Mouse (Mus musculus): ENCODE results near the gene Ccdc28b. TPM values are rescaled to one million over a fixed set of nuclear protein-coding genes. Genes with fewer than 3 reads are reported as not detected.

Ccdc28b gene
- total RNA-seq, 1 experiment from 2014 or later, result 52.2 TPM

GRCm38 (mm10) chr4:129584884-129585608 lies 38.7 kb downstream of the Ccdc28b start:
- peak; percentile 90 for DNase-seq

GRCm38 (mm10) chr4:129584370-129584769 lies 39.4 kb downstream of the Ccdc28b start:
- DNase-seq, result no peak

- DNase-seq, result no peak
Measured at GRCm38 (mm10) chr4:129582251-129582650, 41.5 kb downstream of the Ccdc28b start.

GRCm38 (mm10) chr4:129580347-129580746 lies 43.4 kb downstream of the Ccdc28b start:
- DNase-seq, result no peak

GRCm38 (mm10) chr4:129578466-129578865 lies 45.3 kb downstream of the Ccdc28b start, which contains the start of gene Fam167b:
Gene Fam167b, minus strand, starts transcription at chr4:129578549.
- peak; percentile 27 for DNase-seq

GRCm38 (mm10) chr4:129577688-129578087 lies 46.1 kb downstream of the Ccdc28b start:
- DNase-seq, result no peak

GRCm38 (mm10) chr4:129576863-129577491 lies 46.8 kb downstream of the Ccdc28b start:
- peak; percentile 79 for DNase-seq

GRCm38 (mm10) chr4:129575171-129575844 lies 48.4 kb downstream of the Ccdc28b start:
- no peak for DNase-seq

GRCm38 (mm10) chr4:129573430-129573829 lies 50.3 kb downstream of the Ccdc28b start, which contains the start of gene Lck:
Gene Lck, minus strand, starts transcription at chr4:129573641.
- no peak for DNase-seq

GRCm38 (mm10) chr4:129573093-129573370 lies 50.7 kb downstream of the Ccdc28b start:
- DNase-seq, result no peak

- DNase-seq, result no peak
Measured at GRCm38 (mm10) chr4:129572236-129573092, 51.3 kb downstream of the Ccdc28b start.

GRCm38 (mm10) chr4:129571551-129572084 lies 52.1 kb downstream of the Ccdc28b start:
- no peak for DNase-seq

- DNase-seq, result no peak
Measured at GRCm38 (mm10) chr4:129570028-129570427, 53.7 kb downstream of the Ccdc28b start.

Other genes with a start within 250 kb of the Ccdc28b start
- gene Zbtb8a, start 245.8 kb downstream of the Ccdc28b start, total RNA-seq (2021), result 7.0 and 8.7 TPM in 2 replicates
- gene Zbtb8b, start 183.1 kb downstream of the Ccdc28b start, total RNA-seq (2021), result 0.18 and 0.48 TPM in 2 replicates
- gene Bsdc1, start 162.4 kb downstream of the Ccdc28b start, total RNA-seq (2021), result 70.2 and 81.0 TPM in 2 replicates
- gene Tssk3, start 132.9 kb downstream of the Ccdc28b start, total RNA-seq (2021), result not detected in 2 replicates
- gene Fam229a, start 132.8 kb downstream of the Ccdc28b start, total RNA-seq (2021), result not detected in 2 replicates
- 61.0 and 68.3 TPM in 2 replicates for gene Marcksl1, start 110.4 kb downstream of the Ccdc28b start, total RNA-seq (2021)
- 48.0 and 54.5 TPM in 2 replicates for gene Hdac1, start 81.2 kb downstream of the Ccdc28b start, total RNA-seq (2021)
- 3.7 and 4.3 TPM in 2 replicates for gene Lck, start 50.3 kb downstream of the Ccdc28b start, total RNA-seq (2021)
- gene Fam167b, start 45.4 kb downstream of the Ccdc28b start, total RNA-seq (2021), result 33.5 and 35.2 TPM in 2 replicates
- gene Eif3i, start 23.3 kb downstream of the Ccdc28b start, total RNA-seq (2021), result 167 and 171 TPM in 2 replicates
- 96.3 and 111 TPM in 2 replicates for gene Tmem234, start 23.3 kb downstream of the Ccdc28b start, total RNA-seq (2021)
- 2.0 TPM in 1 of 2 replicates, not detected in the other for gene Dcdc2b, start 9.7 kb downstream of the Ccdc28b start, total RNA-seq (2021)
- 39.3 and 45.6 TPM in 2 replicates for gene Iqcc, start 4.8 kb downstream of the Ccdc28b start, total RNA-seq (2021)
- 64.1 and 76.6 TPM in 2 replicates for gene Txlna, start 17.1 kb upstream of the Ccdc28b start, total RNA-seq (2021)
- 80.1 and 95.8 TPM in 2 replicates for gene Kpna6, start 48.8 kb upstream of the Ccdc28b start, total RNA-seq (2021)
- 10.1 and 14.8 TPM in 2 replicates for gene Tmem39b, start 72.9 kb upstream of the Ccdc28b start, total RNA-seq (2021)
- gene Khdrbs1, start 118.4 kb upstream of the Ccdc28b start, total RNA-seq (2021), result 81.6 and 89.4 TPM in 2 replicates
- 401 TPM in 2 replicates for gene Ptp4a2, start 187.3 kb upstream of the Ccdc28b start, total RNA-seq (2021)

Measured in adrenal gland, postnatal 25 days (tissue).